Mouse (Mus musculus) cerebellum, adult 2 months (tissue): Measurements from ENCODE around the gene Sirt1.

Experiments used
- CTCF ChIP-seq: fragments of 200-500 bp; IDR thresholded peaks from 2 replicates; pipeline ENCODE4 v1.5.1; 2011; ENCODE audit warnings: low read depth, mild to moderate bottlenecking, control low read depth, low read length, moderate library complexity, borderline replicate concordance; ENCODE audit not compliant: insufficient read depth
- POLR2A ChIP-seq: fragments of 200-500 bp; IDR thresholded peaks from 2 replicates; pipeline ENCODE4 v1.6.1; 2011; ENCODE audit warnings: low read length, control low read depth, borderline replicate concordance; ENCODE audit not compliant: insufficient read depth

DNA sequence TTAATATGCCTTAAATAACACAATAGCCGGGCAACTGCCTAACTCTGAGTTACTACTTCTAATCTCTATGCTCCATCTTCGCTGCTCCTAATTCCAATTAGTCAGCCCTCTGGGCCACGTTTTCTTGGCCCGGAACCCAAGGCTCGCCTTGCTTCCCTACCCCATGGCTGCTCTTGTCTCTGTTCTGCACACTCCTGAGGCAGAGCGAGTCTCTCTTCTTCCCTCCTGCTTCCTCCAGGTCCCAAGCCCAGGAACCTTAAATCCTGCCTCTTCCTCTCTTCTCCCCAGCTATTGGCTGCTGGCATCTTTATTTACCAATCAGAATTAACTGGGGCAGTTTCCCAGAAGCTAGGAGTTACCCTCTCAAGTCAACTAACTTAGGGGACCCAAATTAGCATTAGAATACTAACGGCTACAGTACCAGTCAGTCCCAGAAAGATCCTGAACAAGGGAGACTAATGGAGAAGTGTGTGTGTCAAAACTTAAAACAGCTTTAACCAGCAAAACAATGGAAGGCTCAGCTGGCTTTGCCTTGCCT, 15.5 kb downstream of the Sirt1 start:
- TF ChIP-seq CTCF (no peak), POLR2A (no peak)
